Mouse (Mus musculus) G1E (cell line): ENCODE data around the gene Fundc1.

Experiments used
- CTCF ChIP-seq: IDR thresholded peaks from 2 replicates; pipeline ENCODE4 v1.5.1; 2012; ENCODE audit warnings: low read depth, low read length, inconsistent platforms, mixed read lengths
- GATA1 ChIP-seq: IDR thresholded peaks from 2 replicates; pipeline ENCODE4 v1.6.1; 2012; ENCODE audit warnings: borderline replicate concordance, low read length, inconsistent platforms, mixed read lengths
- GATA2 ChIP-seq: IDR thresholded peaks from 2 replicates; pipeline ENCODE4 v1.6.1; 2012; ENCODE audit warnings: low read depth, low read length, inconsistent platforms, borderline replicate concordance
- POLR2AphosphoS5 ChIP-seq: IDR thresholded peaks from 2 replicates; pipeline ENCODE4 v1.6.1; 2012; ENCODE audit warnings: low read depth, low read length, inconsistent platforms; ENCODE audit not compliant: insufficient replicate concordance
- TAL1 ChIP-seq: conservative IDR thresholded peaks from 2 replicates; pipeline ENCODE4 v1.6.1; 2012; ENCODE audit warnings: low read depth, low read length, inconsistent platforms, mixed read lengths

DNA sequence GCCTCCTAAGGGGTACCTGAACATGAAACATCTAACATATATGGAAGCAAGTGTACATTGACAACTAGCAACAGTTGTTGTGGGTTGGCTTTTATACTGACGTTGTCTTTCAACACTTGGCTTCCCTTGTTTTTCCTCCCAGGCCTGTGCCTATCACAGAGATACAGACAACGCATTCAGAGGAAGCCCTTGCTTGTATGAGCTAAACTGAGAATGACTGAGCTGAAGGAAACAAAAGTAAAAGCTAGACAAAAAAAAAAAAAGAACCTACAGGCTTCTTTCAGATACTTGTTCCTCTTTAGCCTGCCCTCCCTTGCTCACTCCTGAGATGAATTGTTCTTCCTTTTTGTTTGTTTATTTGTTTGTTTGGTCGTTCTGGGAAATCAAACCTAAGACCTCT is 58.1 kb downstream of the Fundc1 start:
- no peak for TF ChIP-seq POLR2AphosphoS5
- TF ChIP-seq CTCF = no peak
- TF ChIP-seq GATA2 = no peak
- no peak for TF ChIP-seq GATA1
- TF ChIP-seq TAL1 = no peak
